Mouse (Mus musculus) liver, embryonic 16.5 days (tissue): ENCODE results near the gene Brf1. TPM values are rescaled to one million over a fixed set of nuclear protein-coding genes. Genes with fewer than 3 reads are reported as not detected.

Experiments used
- ATAC-seq: fragments of 200-750 bp; cut with Nextera tagmentation; 2 replicates; pipeline ENCODE4 v1.8.0; 2017; ENCODE audit warnings: low read depth, mild to moderate bottlenecking, moderate number of reproducible peaks, moderate library complexity
- H3K27ac ChIP-seq: fragments of 300-500 bp; sonication (generic); 2 replicates; pipeline ENCODE4 v1.5.1; 2014; ENCODE audit warnings: mild to moderate bottlenecking, low read length
- H3K27me3 ChIP-seq: fragments of 300-500 bp; sonication (generic); 2 replicates; pipeline ENCODE4 v1.6.1; 2014; ENCODE audit warnings: low read depth, low read length, mixed read lengths; ENCODE audit not compliant: control insufficient read depth, insufficient read depth
- H3K36me3 ChIP-seq: fragments of 300-500 bp; sonication (generic); 2 replicates; pipeline ENCODE4 v1.6.1; 2014; ENCODE audit warnings: mild to moderate bottlenecking; ENCODE audit not compliant: control insufficient read depth, insufficient read depth
- H3K4me1 ChIP-seq: fragments of 300-500 bp; sonication (generic); 2 replicates; pipeline ENCODE4 v1.6.1; 2014; ENCODE audit warnings: low read depth, low read length, mixed read lengths; ENCODE audit not compliant: control insufficient read depth
- H3K4me2 ChIP-seq: fragments of 300-500 bp; sonication (generic); 2 replicates; pipeline ENCODE4 v1.6.1; 2014; ENCODE audit warnings: low read depth, low read length, mixed read lengths
- H3K4me3 ChIP-seq: fragments of 300-500 bp; sonication (generic); 2 replicates; pipeline ENCODE4 v1.5.1; 2014; ENCODE audit warnings: low read depth, mild to moderate bottlenecking, low read length
- H3K9ac ChIP-seq: fragments of 300-500 bp; sonication (generic); 2 replicates; pipeline ENCODE4 v1.6.1; 2014; ENCODE audit warnings: low read depth, low read length
- H3K9me3 ChIP-seq: fragments of 300-500 bp; sonication (generic); replicated peaks from 2 replicates; pipeline ENCODE4 v1.6.1; 2016; ENCODE audit warnings: low read length; ENCODE audit not compliant: control insufficient read depth
- WGBS: fragments of 180-500 bp; shearing (Covaris S2); extraction: QIAGEN DNeasy Blood & Tissue Kit; methylation state at CpG from one replicate; pipeline ENCODE4 v1.1.7; 2014; ENCODE audit not compliant: insufficient replicate concordance; 5-methylcytosine and 5-hydroxymethylcytosine counted together
- polyA plus RNA-seq: library from polyadenylated mRNA; unstranded; fragments of >200 nt; fragmentation: Nextera tagmentation; extraction: Ambion mirVana; gene quantifications from 2 replicates; pipeline ENCODE4 v1.2.1, GENCODE M21; 2015

Gene Brf1
- polyA plus RNA-seq, 1 experiment from 2014 or later = 25.7 TPM

- Histone ChIP-seq H3K27me3 (no peaks in the 10 kb centered on the region), H3K27ac (peak overlapping the region; percentile 98), H3K36me3 (no peaks in the 10 kb centered on the region; the same call in 1 of the 2 replicates), H3K4me1 (peaks cover 25% of the 10 kb centered on the region), H3K4me3 (peak overlapping the region; percentile 91), H3K9ac (peak overlapping the region; percentile 95), H3K4me2 (peak overlapping the region; percentile 73), H3K9me3 (no peaks in the 10 kb centered on the region)
- WGBS = under 1% methylated on average over 56 of the region's 56 CpGs
- peak; percentile 1; the same call in 1 of the 2 replicates for ATAC-seq
These were observed 773 bp downstream of the Brf1 start for GRCm38 (mm10) chr12:112999569-113000293.

DNA sequence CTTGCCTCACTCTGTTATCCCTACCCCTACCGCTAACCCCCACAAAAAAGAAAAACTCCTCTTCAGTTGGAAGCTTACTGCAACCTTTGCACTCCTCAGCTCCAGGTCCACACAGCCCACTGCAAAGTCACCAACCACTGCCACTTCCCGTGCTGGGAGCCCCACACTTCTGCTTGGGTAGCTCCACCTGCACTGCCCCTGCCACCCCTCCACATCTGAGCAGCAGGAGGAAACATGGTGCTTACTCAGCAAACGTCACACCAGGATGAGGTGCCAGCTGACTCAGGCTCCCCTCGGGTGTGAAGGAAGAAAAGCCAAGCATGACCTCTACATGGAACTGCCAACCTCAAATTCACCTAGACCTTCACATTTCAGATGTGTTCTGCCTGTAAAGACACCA is 6.4 kb downstream of the Brf1 start:
- no peak for ATAC-seq
- H3K4me3 ChIP-seq = no peak overlapping the region
- H3K9ac ChIP-seq = no peak overlapping the region
- no peaks in the 10 kb centered on the region for H3K9me3 ChIP-seq
- no peaks in the 10 kb centered on the region for H3K27me3 ChIP-seq
- peaks cover 8% of the 10 kb centered on the region; the same call in 1 of the 2 replicates for H3K36me3 ChIP-seq
- whole genome bisulfite sequencing = 36% methylated on average over 4 of the region's 4 CpGs
- H3K27ac ChIP-seq = no peak overlapping the region
- peaks cover 19% of the 10 kb centered on the region for H3K4me1 ChIP-seq
- no peak overlapping the region for H3K4me2 ChIP-seq

GRCm38 (mm10) chr12:112991444-112991843 is 9.1 kb downstream of the Brf1 start:
- H3K9ac ChIP-seq = no peak overlapping the region
- no peak for ATAC-seq
- peaks cover 24% of the 10 kb centered on the region for H3K36me3 ChIP-seq
- H3K4me2 ChIP-seq = no peak overlapping the region
- 18% methylated on average over 2 of the region's 2 CpGs for WGBS
- peaks cover 6% of the 10 kb centered on the region for H3K4me1 ChIP-seq
- no peak overlapping the region for H3K4me3 ChIP-seq
- H3K9me3 ChIP-seq = no peaks in the 10 kb centered on the region
- H3K27me3 ChIP-seq = no peaks in the 10 kb centered on the region
- H3K27ac ChIP-seq = no peak overlapping the region

DNA sequence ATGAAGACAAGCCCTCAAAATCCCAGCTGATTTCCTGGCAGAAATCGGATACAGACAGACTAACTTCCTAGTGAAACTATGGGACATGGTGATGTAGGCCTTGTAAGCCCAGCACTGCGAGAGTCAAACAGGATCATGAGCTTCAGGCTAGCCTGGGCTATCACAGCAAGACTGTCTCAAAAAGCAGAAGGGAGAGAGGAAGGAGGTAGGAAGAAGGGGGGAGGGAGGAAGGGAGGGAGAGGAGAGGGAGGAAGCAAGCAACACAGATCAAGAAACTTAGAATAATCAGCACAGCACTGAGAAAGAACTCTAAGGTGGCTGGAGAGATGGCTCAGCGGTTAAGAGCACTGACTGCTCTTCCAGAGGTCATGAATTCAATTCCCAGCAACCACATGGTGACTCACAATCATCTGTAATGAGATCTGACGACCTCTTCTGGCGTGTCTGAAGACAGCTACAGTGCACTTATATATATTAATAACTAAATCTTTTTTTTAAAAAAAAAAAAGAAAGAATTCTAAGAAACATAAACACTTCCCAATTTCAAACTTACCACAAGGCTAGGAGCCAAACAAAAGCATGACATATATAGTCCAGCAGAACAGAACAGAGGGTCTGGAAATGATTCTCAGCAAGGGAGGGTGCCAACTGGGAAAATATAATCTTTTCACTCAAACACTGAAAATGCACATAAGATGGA is 9.6 kb downstream of the Brf1 start:
- no peaks in the 10 kb centered on the region for H3K9me3 ChIP-seq
- peaks cover 28% of the 10 kb centered on the region for H3K36me3 ChIP-seq
- H3K27ac ChIP-seq = no peak overlapping the region
- H3K27me3 ChIP-seq = no peaks in the 10 kb centered on the region
- H3K9ac ChIP-seq = no peak overlapping the region
- WGBS = 67% methylated on average over 5 of the region's 5 CpGs
- H3K4me2 ChIP-seq = no peak overlapping the region
- ATAC-seq = no peak
- no peak overlapping the region for H3K4me3 ChIP-seq
- peaks cover 6% of the 10 kb centered on the region for H3K4me1 ChIP-seq

GRCm38 (mm10) chr12:112987877-112988276 is 12.6 kb downstream of the Brf1 start:
- Histone ChIP-seq H3K4me1 (peaks cover 2% of the 10 kb centered on the region), H3K27me3 (no peaks in the 10 kb centered on the region), H3K36me3 (peaks cover 34% of the 10 kb centered on the region), H3K4me3 (no peak overlapping the region), H3K4me2 (no peak overlapping the region), H3K9ac (no peak overlapping the region), H3K9me3 (no peaks in the 10 kb centered on the region), H3K27ac (no peak overlapping the region)
- 68% methylated on average over 6 of the region's 6 CpGs for WGBS
- ATAC-seq = no peak

GRCm38 (mm10) chr12:112985346-112985745 is 15.2 kb downstream of the Brf1 start:
- Histone ChIP-seq H3K4me2 (no peak overlapping the region), H3K27me3 (no peaks in the 10 kb centered on the region), H3K27ac (no peak overlapping the region), H3K4me3 (no peak overlapping the region), H3K36me3 (peaks cover 28% of the 10 kb centered on the region), H3K4me1 (no peaks in the 10 kb centered on the region), H3K9me3 (no peaks in the 10 kb centered on the region), H3K9ac (no peak overlapping the region)
- WGBS = 84% methylated on average over 6 of the region's 6 CpGs
- no peak for ATAC-seq

GRCm38 (mm10) chr12:112982031-112982430 is 18.5 kb downstream of the Brf1 start:
- no peak overlapping the region for H3K4me3 ChIP-seq
- peaks cover 26% of the 10 kb centered on the region for H3K36me3 ChIP-seq
- H3K4me1 ChIP-seq = peaks cover 4% of the 10 kb centered on the region
- H3K27me3 ChIP-seq = no peaks in the 10 kb centered on the region
- WGBS = 87% methylated on average over 2 of the region's 2 CpGs
- no peak for ATAC-seq
- H3K9ac ChIP-seq = no peak overlapping the region
- no peak overlapping the region for H3K4me2 ChIP-seq
- no peaks in the 10 kb centered on the region for H3K9me3 ChIP-seq
- H3K27ac ChIP-seq = no peak overlapping the region

GRCm38 (mm10) chr12:112977156-112977555 is 23.3 kb downstream of the Brf1 start:
- 59% methylated on average over 12 of the region's 12 CpGs for WGBS
- H3K4me1 ChIP-seq = peaks cover 13% of the 10 kb centered on the region
- H3K9ac ChIP-seq = peak overlapping the region; percentile 71
- peak overlapping the region; percentile 80 for H3K4me2 ChIP-seq
- peak overlapping the region; percentile 73 for H3K4me3 ChIP-seq
- H3K27me3 ChIP-seq = no peaks in the 10 kb centered on the region
- ATAC-seq = no peak
- H3K9me3 ChIP-seq = no peaks in the 10 kb centered on the region
- no peak overlapping the region for H3K27ac ChIP-seq
- peaks cover 15% of the 10 kb centered on the region for H3K36me3 ChIP-seq
